Mouse (Mus musculus): ENCODE results near the gene Prickle4.

- TF ChIP-seq CTCF (IDR thresholded peaks at IDR 0.05; ENCODE audit: borderline replicate concordance, insufficient read depth, low read depth, low read length), result no peak
- no peak for TF ChIP-seq POLR2A (IDR thresholded peaks at IDR 0.05; ENCODE audit: borderline replicate concordance, insufficient read depth, low read length)
Measured at GRCm38 (mm10) chr17:47678702-47679101, 15.8 kb downstream of the Prickle4 start.
